Mouse (Mus musculus) heart, embryonic 11.5 days (tissue): Measurements from ENCODE around the gene Smug1. TPM values are rescaled to one million over a fixed set of nuclear protein-coding genes. Genes with fewer than 3 reads are reported as not detected.
A peak's percentile ranks its signal among the peaks of the same experiment; 100 is the strongest.

ENCODE experiments used
- ATAC-seq: fragments of 200-750 bp; cut with Nextera tagmentation; replicated peaks from 2 replicates; pipeline ENCODE4 v1.8.0; 2017; ENCODE audit warnings: moderate library complexity; ENCODE audit not compliant: insufficient number of reproducible peaks, low FRiP score, low TSS enrichment
- H3K27ac ChIP-seq: fragments of 300-500 bp; sonication (generic); 2 replicates; pipeline ENCODE4 v1.5.1; 2014; ENCODE audit warnings: mild to moderate bottlenecking, low read depth, low read length
- H3K27me3 ChIP-seq: fragments of 300-500 bp; sonication (generic); 2 replicates; pipeline ENCODE4 v1.6.1; 2014; ENCODE audit warnings: mild to moderate bottlenecking, low read length, mixed read lengths; ENCODE audit not compliant: control insufficient read depth, insufficient read depth
- H3K36me3 ChIP-seq: fragments of 300-500 bp; sonication (generic); 2 replicates; pipeline ENCODE4 v1.6.1; 2014; ENCODE audit warnings: mild to moderate bottlenecking, low read length, moderate library complexity, mixed read lengths; ENCODE audit not compliant: control insufficient read depth, insufficient read depth
- H3K4me1 ChIP-seq: fragments of 300-500 bp; sonication (generic); 2 replicates; pipeline ENCODE4 v1.6.1; 2014; ENCODE audit warnings: low read length; ENCODE audit not compliant: control insufficient read depth, insufficient read depth
- H3K4me2 ChIP-seq: fragments of 300-500 bp; sonication (generic); 2 replicates; pipeline ENCODE4 v1.6.1; 2014; ENCODE audit warnings: mild to moderate bottlenecking, moderate library complexity
- H3K4me3 ChIP-seq: fragments of 300-500 bp; sonication (generic); 2 replicates; pipeline ENCODE4 v1.5.1; 2014; ENCODE audit warnings: low read depth, low read length
- H3K9ac ChIP-seq: fragments of 300-500 bp; sonication (generic); 2 replicates; pipeline ENCODE4 v1.6.1; 2014; ENCODE audit warnings: mild to moderate bottlenecking, low read depth, low read length, moderate library complexity
- H3K9me3 ChIP-seq: fragments of 300-500 bp; sonication (generic); replicated peaks from 2 replicates; pipeline ENCODE4 v1.6.1; 2016; ENCODE audit warnings: low read length; ENCODE audit not compliant: control insufficient read depth
- WGBS: fragments of 180-500 bp; shearing (Covaris S2); extraction: QIAGEN DNeasy Blood & Tissue Kit; methylation state at CpG from one replicate; pipeline ENCODE4 v1.1.7; 2014; ENCODE audit not compliant: insufficient replicate concordance; 5-methylcytosine and 5-hydroxymethylcytosine counted together
- polyA plus RNA-seq: library from polyadenylated mRNA; unstranded; fragments of >200 nt; fragmentation: Nextera tagmentation; extraction: Ambion mirVana; gene quantifications from 2 replicates; pipeline ENCODE4 v1.2.1, GENCODE M21; 2014

The Smug1 gene
- polyA plus RNA-seq, 1 experiment from 2014 or later, result 14.7 TPM

- Histone ChIP-seq H3K9me3 (no peaks in the 10 kb centered on the region), H3K4me1 (no peaks in the 10 kb centered on the region), H3K27ac (no peak overlapping the region), H3K36me3 (no peaks in the 10 kb centered on the region), H3K4me2 (no peak overlapping the region), H3K9ac (no peak overlapping the region), H3K4me3 (no peak overlapping the region), H3K27me3 (peaks cover 33% of the 10 kb centered on the region)
- no peak for ATAC-seq
- 51% methylated on average over 7 of the region's 7 CpGs for WGBS
Observed at GRCm38 (mm10) chr15:103156890-103157289, 10.0 kb downstream of the Smug1 start.

- Histone ChIP-seq H3K36me3 (no peaks in the 10 kb centered on the region), H3K9me3 (no peaks in the 10 kb centered on the region), H3K4me2 (no peak overlapping the region), H3K9ac (no peak overlapping the region), H3K4me3 (no peak overlapping the region), H3K27ac (no peak overlapping the region), H3K27me3 (peaks cover 33% of the 10 kb centered on the region), H3K4me1 (no peaks in the 10 kb centered on the region)
- no peak for ATAC-seq
- 32% methylated on average over 32 of the region's 32 CpGs for WGBS
Observed at GRCm38 (mm10) chr15:103155366-103156321, 11.2 kb downstream of the Smug1 start.

GRCm38 (mm10) chr15:103152890-103153610 lies 13.8 kb downstream of the Smug1 start:
- 80% methylated on average over 4 of the region's 4 CpGs for WGBS
- Histone ChIP-seq H3K27me3 (peaks cover 43% of the 10 kb centered on the region), H3K4me1 (no peaks in the 10 kb centered on the region), H3K9ac (no peak overlapping the region), H3K4me2 (no peak overlapping the region), H3K9me3 (no peaks in the 10 kb centered on the region), H3K36me3 (no peaks in the 10 kb centered on the region), H3K27ac (no peak overlapping the region), H3K4me3 (no peak overlapping the region)
- ATAC-seq, result no peak

DNA sequence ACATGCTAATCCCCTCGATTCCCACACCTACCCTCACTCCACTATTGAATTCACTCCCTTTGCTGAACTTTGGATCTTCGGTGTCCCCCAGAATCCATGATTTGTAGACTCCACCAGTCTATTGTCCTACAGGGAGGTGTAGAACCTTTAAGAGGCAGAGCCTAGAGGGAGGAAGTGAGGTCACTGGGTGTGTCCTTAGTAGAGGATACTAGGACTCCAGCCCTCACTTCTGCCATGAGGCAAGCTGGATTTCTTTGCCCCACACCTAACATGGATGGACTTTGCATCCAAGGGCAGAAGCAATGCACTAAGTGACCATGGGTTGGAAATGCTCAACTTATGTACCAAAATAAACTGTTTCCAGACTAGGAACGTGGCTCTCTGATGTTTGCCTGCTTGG lies 14.5 kb downstream of the Smug1 start:
- Histone ChIP-seq H3K27ac (no peak overlapping the region), H3K4me2 (no peak overlapping the region), H3K9ac (no peak overlapping the region), H3K4me3 (no peak overlapping the region), H3K36me3 (no peaks in the 10 kb centered on the region), H3K27me3 (peaks cover 45% of the 10 kb centered on the region), H3K4me1 (no peaks in the 10 kb centered on the region), H3K9me3 (no peaks in the 10 kb centered on the region)
- ATAC-seq, result no peak
- WGBS, result 82% methylated on average over 3 of the region's 3 CpGs

DNA sequence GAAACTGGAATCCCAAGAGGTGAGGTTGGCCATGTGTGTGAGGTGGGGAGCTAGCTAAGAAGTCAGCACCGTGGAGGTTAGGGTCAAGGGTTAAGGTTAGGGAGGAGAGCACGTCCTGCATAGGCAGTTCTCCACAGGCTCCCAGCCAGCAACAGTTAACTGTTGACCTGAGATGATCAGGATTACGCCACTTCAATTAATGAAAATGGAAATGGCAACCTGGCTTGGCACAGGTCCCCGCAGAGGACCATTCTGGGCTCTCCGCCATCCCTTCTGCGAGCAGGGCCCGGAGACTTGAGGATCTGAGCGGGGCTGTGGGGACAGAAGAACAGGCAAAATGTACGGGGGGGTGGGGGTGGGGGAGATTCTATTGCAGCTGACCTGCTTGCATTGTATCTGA lies 19.1 kb downstream of the Smug1 start:
- H3K9me3 ChIP-seq, result no peaks in the 10 kb centered on the region
- H3K36me3 ChIP-seq, result no peaks in the 10 kb centered on the region
- no peak overlapping the region for H3K27ac ChIP-seq
- no peak overlapping the region for H3K4me2 ChIP-seq
- WGBS, result 55% methylated on average over 9 of the region's 9 CpGs
- H3K4me3 ChIP-seq, result no peak overlapping the region
- no peaks in the 10 kb centered on the region for H3K4me1 ChIP-seq
- H3K27me3 ChIP-seq, result peaks cover 61% of the 10 kb centered on the region
- H3K9ac ChIP-seq, result no peak overlapping the region
- ATAC-seq, result no peak

DNA sequence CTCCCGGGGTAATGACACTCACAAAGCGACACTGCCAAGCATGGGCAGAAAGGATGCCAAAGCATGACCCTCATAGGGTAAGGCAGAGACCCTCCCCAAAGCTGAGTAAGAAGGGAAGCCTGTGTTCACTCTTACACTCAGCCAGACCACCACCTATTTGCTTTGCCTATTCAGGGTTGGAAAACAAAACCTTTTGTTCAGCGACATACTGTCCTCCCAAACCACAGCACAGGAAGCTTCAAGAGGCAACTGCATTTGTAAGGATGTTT lies 19.5 kb downstream of the Smug1 start:
- no peak for ATAC-seq
- H3K36me3 ChIP-seq, result no peaks in the 10 kb centered on the region
- H3K9ac ChIP-seq, result no peak overlapping the region
- peaks cover 61% of the 10 kb centered on the region for H3K27me3 ChIP-seq
- H3K27ac ChIP-seq, result no peak overlapping the region
- H3K4me1 ChIP-seq, result no peaks in the 10 kb centered on the region
- 20% methylated on average over 3 of the region's 3 CpGs for WGBS
- H3K9me3 ChIP-seq, result no peaks in the 10 kb centered on the region
- peak overlapping the region; percentile 73 for H3K4me2 ChIP-seq
- no peak overlapping the region; the same call in 1 of the 2 replicates for H3K4me3 ChIP-seq

- H3K9me3 ChIP-seq, result no peaks in the 10 kb centered on the region
- H3K27me3 ChIP-seq, result peaks cover 61% of the 10 kb centered on the region
- H3K4me3 ChIP-seq, result peak overlapping the region; percentile 41
- peak overlapping the region; percentile 73 for H3K4me2 ChIP-seq
- ATAC-seq, result no peak
- H3K9ac ChIP-seq, result peak overlapping the region; percentile 47; the same call in 1 of the 2 replicates
- H3K36me3 ChIP-seq, result no peaks in the 10 kb centered on the region
- WGBS, result 1% methylated on average over 53 of the region's 57 CpGs
- no peak overlapping the region for H3K27ac ChIP-seq
- no peaks in the 10 kb centered on the region for H3K4me1 ChIP-seq
Observed at GRCm38 (mm10) chr15:103146627-103147421, 20.1 kb downstream of the Smug1 start.

DNA sequence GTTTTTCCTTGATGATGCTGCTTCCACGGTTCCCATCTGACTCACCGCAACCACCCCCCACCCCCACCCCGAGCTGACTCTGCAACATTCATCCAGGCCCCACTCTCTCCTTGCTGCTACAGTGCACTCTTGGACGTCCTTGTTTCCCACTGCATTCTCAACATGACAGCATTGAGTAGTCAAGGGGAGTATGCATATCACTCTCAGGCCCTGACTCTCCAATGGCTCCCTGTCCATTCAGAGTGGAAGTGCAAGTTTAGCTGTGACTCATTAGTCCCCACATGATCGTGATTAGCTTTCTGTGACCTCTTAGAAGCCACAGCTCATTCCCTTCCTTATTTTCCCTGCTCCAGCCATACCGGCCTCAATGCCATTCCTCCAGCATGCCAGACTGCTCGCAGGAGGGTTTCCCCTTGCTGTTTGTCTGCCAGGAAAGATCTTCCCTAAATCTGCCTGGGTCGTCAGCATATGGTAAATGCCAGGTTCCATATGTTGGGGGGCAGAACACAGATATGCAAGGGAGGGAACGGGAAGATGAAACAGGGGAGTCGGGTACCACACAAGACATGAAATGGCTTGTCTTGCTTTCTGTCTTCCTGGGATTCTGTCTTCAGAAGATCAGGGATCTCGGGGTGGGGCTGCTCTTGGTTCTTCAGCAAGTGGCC lies 21.1 kb downstream of the Smug1 start:
- H3K9me3 ChIP-seq, result no peaks in the 10 kb centered on the region
- H3K27me3 ChIP-seq, result peaks cover 70% of the 10 kb centered on the region
- H3K36me3 ChIP-seq, result no peaks in the 10 kb centered on the region
- H3K4me1 ChIP-seq, result no peaks in the 10 kb centered on the region
- H3K9ac ChIP-seq, result no peak overlapping the region
- no peak for ATAC-seq
- H3K27ac ChIP-seq, result no peak overlapping the region
- no peak overlapping the region for H3K4me2 ChIP-seq
- H3K4me3 ChIP-seq, result no peak overlapping the region
- 68% methylated on average over 11 of the region's 11 CpGs for WGBS
